Mouse (Mus musculus) lung, postnatal 10 days (tissue): ENCODE results near the gene Gm9844.
"Not testable (repeated sequence)": the region's sequence is repeated elsewhere in the genome, so short reads cannot be mapped to it uniquely, and the experiment has no call there.

Experiments
- DNase-seq: peaks from one replicate; pipeline ENCODE4 v3.0.0; 2021

Gm9844 gene

GRCm38 (mm10) chr7:24869532-24870165 is 7.6 kb downstream of the Gm9844 start, which contains the start of the genes Lypd4 and Dmrtc2:
Gene Lypd4, minus strand, starts transcription at chr7:24869941.
Gene Dmrtc2, plus strand, starts transcription at chr7:24870057.
- no peak for DNase-seq

GRCm38 (mm10) chr7:24877588-24877987 is 15.6 kb downstream of the Gm9844 start:
- DNase-seq = no peak

- no peak for DNase-seq
Measured at GRCm38 (mm10) chr7:24879620-24880019, 17.6 kb downstream of the Gm9844 start.

GRCm38 (mm10) chr7:24882416-24883199 is 20.6 kb downstream of the Gm9844 start:
- DNase-seq = no peak

- peak; percentile 100 for DNase-seq
Measured at GRCm38 (mm10) chr7:24883896-24884692, 22.1 kb downstream of the Gm9844 start, which contains the start of gene Rps19. Gene Rps19, plus strand, starts transcription at chr7:24884371.

- peak; percentile 59 for DNase-seq
Measured at GRCm38 (mm10) chr7:24884693-24885291, 22.8 kb downstream of the Gm9844 start.

- DNase-seq = no peak
Measured at GRCm38 (mm10) chr7:24885468-24886307, 23.7 kb downstream of the Gm9844 start.

- DNase-seq = peak; percentile 48
Measured at GRCm38 (mm10) chr7:24886308-24886633, 24.3 kb downstream of the Gm9844 start.

- DNase-seq = no peak
Measured at GRCm38 (mm10) chr7:24887096-24887495, 25.1 kb downstream of the Gm9844 start.

GRCm38 (mm10) chr7:24889431-24890220 is 27.6 kb downstream of the Gm9844 start:
- no peak for DNase-seq

GRCm38 (mm10) chr7:24890281-24891216 is 28.5 kb downstream of the Gm9844 start:
- peak; percentile 86 for DNase-seq

GRCm38 (mm10) chr7:24891241-24892124 is 29.5 kb downstream of the Gm9844 start:
- no peak for DNase-seq

- no peak for DNase-seq
Measured at GRCm38 (mm10) chr7:24892125-24892583, 30.1 kb downstream of the Gm9844 start.

- DNase-seq = not testable (repeated sequence)
Measured at GRCm38 (mm10) chr7:24895749-24896148, 33.7 kb downstream of the Gm9844 start.

GRCm38 (mm10) chr7:24896269-24896668 is 34.3 kb downstream of the Gm9844 start:
- DNase-seq = no peak

- no peak for DNase-seq
Measured at GRCm38 (mm10) chr7:24897224-24897623, 35.2 kb downstream of the Gm9844 start, which contains the start of gene Cd79a. Gene Cd79a, plus strand, starts transcription at chr7:24897381.

- DNase-seq = no peak
Measured at GRCm38 (mm10) chr7:24897959-24898358, 35.9 kb downstream of the Gm9844 start.

- no peak for DNase-seq
Measured at GRCm38 (mm10) chr7:24901114-24901513, 39.1 kb downstream of the Gm9844 start.

GRCm38 (mm10) chr7:24901842-24902241 is 39.8 kb downstream of the Gm9844 start:
- peak; percentile 32 for DNase-seq
